Mouse (Mus musculus) embryonic fibroblast, embryonic 13.5 days (primary cell): ENCODE results near the gene Yipf3.

ENCODE experiments used
- CTCF ChIP-seq: IDR thresholded peaks from 2 replicates; pipeline ENCODE4 v1.5.1; 2011; ENCODE audit warnings: mild to moderate bottlenecking, control low read depth, low read length, moderate library complexity, borderline replicate concordance; ENCODE audit not compliant: insufficient read depth
- POLR2A ChIP-seq: IDR thresholded peaks from 2 replicates; pipeline ENCODE4 v1.6.1; 2011; ENCODE audit warnings: low read depth, mild to moderate bottlenecking, control low read depth, low read length, moderate library complexity

DNA sequence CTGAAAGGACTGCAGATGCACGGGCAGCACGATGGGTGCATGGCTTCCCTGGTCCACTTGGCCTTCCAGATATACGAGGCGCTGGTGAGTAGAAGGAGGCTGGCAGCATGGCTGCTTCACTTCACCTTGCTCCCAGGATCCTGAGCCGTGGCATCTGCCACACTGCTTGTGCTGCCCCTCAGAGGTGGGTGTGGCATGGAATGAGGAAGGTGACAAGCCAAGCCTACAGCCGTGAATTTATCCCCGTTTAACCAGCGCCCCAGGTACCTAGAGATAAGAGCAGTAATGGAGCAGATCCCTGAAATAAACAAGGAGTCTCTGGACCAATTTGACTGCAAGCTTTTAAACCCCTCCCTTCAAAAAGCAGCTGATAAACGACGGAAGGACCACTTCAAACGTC is 6.4 kb upstream of the Yipf3 start:
- no peak for TF ChIP-seq CTCF
- no peak for TF ChIP-seq POLR2A
